Mouse (Mus musculus): ENCODE data around the gene Vamp2. TPM values are rescaled to one million over a fixed set of nuclear protein-coding genes. Genes with fewer than 3 reads are reported as not detected.

Vamp2 gene
- polyA plus RNA-seq, 1 experiment from 2014 or later, result 107 TPM

DNA sequence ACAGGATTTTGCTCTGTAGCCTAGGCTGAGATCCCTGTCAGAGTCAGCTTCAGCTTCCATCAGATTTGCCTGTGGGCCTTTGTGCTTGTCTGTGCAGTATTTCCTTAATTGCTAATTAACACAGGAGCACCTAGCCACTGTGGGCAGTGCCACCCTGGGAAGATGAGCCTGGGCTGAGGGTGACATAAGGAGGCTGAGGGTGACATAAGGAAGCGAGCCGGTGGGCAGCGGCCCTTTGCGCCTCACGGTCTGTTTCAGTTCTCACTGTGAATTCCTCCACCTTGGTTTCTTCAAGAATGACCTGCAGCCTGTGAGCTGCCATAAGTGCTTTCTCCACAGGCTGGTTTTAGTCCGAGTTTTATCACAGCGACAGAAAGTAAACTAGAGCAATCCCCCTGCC is 6.7 kb upstream of the Vamp2 start:
- Histone ChIP-seq H3K4me2 (replicated peaks; ENCODE audit: low read depth, low read length) (no peak overlapping the region), H3K9ac (replicated peaks; ENCODE audit: low read depth, low read length) (no peak overlapping the region)
- WGBS, result 82% methylated on average over 7 of the region's 7 CpGs

DNA sequence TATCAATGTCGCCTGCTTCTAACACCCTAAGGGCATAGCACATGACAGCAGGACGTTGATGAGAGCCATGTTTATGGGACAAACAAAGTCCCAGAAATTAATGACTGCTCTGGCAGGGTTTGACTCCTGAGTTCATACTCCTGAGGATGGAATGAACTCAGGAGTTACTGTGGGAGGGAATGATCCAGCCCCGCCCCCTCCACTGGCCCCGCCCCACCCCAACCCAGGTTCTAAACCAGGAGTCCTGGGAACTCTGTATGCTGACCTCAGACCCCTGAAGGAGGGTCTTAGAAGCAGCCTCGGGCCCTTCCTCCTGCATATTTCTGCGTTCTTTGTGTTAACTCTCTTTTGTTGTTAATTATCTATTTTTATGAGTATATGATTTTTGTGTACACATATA is 2.7 kb upstream of the Vamp2 start:
- Histone ChIP-seq H3K27me3 (ENCODE audit: control insufficient read depth, insufficient read depth, low read length) (no peaks in the 10 kb centered on the region), H3K4me3 (ENCODE audit: low read depth, low read length) (no peak overlapping the region), H3K9me3 (ENCODE audit: control insufficient read depth, low read depth, low read length) (no peaks in the 10 kb centered on the region), H3K36me3 (ENCODE audit: control insufficient read depth, insufficient read depth, low read length) (peaks cover 7% of the 10 kb centered on the region), H3K4me1 (ENCODE audit: control insufficient read depth, insufficient read depth, low read length) (peaks cover 29% of the 10 kb centered on the region), H3K27ac (ENCODE audit: low read length) (no peak overlapping the region; the same call in 1 of the 2 replicates), H3K4me2 (replicated peaks; ENCODE audit: low read depth, low read length) (no peak overlapping the region), H3K9ac (replicated peaks; ENCODE audit: low read depth, low read length) (no peak overlapping the region)
- ATAC-seq (ENCODE audit: insufficient number of reproducible peaks, insufficient read depth, low FRiP score, low read depth), result no peak
- WGBS, result 57% methylated on average over 6 of the region's 6 CpGs

More for the DNA sequence above, 6.7 kb upstream of the Vamp2 start:
- Histone ChIP-seq H3K27ac (ENCODE audit: low read length) (no peak overlapping the region), H3K4me3 (ENCODE audit: low read depth, low read length) (no peak overlapping the region), H3K36me3 (ENCODE audit: control insufficient read depth, insufficient read depth, low read length) (no peaks in the 10 kb centered on the region), H3K9me3 (ENCODE audit: control insufficient read depth, low read depth, low read length) (no peaks in the 10 kb centered on the region), H3K27me3 (ENCODE audit: control insufficient read depth, insufficient read depth, low read length) (no peaks in the 10 kb centered on the region), H3K4me1 (ENCODE audit: control insufficient read depth, insufficient read depth, low read length) (0 out of 2 replicates have a peak, but pooled peaks cover 3% of the 10 kb centered on the region)
- no peak for ATAC-seq (ENCODE audit: insufficient number of reproducible peaks, insufficient read depth, low FRiP score, low read depth)

DNA sequence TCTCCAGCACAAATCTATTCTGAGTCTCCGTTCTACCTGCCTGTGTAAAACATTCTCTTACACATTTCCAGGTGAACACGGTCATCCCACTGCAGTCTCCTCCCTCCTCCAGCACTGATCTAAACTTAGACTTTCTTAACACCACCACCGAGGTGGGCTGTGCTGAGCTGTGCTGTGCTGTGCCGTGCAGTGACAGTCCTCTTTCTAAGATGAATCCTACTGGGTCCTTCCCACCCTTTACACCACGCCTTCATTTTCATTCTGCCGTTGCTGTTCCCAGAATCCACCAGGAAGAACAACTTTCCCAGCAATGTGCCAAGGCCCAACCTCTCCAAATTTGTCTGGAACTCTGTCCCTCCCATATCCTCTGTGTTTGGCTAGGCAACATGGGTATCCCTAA is 1.9 kb upstream of the Vamp2 start:
- WGBS, result 36% methylated on average over 6 of the region's 6 CpGs
- H3K36me3 ChIP-seq (ENCODE audit: control insufficient read depth, insufficient read depth, low read length), result peaks cover 12% of the 10 kb centered on the region
- no peak for ATAC-seq (ENCODE audit: insufficient number of reproducible peaks, insufficient read depth, low FRiP score, low read depth)
- H3K4me2 ChIP-seq (replicated peaks; ENCODE audit: low read depth, low read length), result no peak overlapping the region
- no peaks in the 10 kb centered on the region for H3K27me3 ChIP-seq (ENCODE audit: control insufficient read depth, insufficient read depth, low read length)
- H3K27ac ChIP-seq (ENCODE audit: low read length), result peak overlapping the region; percentile 91
- H3K9me3 ChIP-seq (ENCODE audit: control insufficient read depth, low read depth, low read length), result no peaks in the 10 kb centered on the region
- no peak overlapping the region for H3K9ac ChIP-seq (replicated peaks; ENCODE audit: low read depth, low read length)
- H3K4me3 ChIP-seq (ENCODE audit: low read depth, low read length), result no peak overlapping the region
- H3K4me1 ChIP-seq (ENCODE audit: control insufficient read depth, insufficient read depth, low read length), result peaks cover 29% of the 10 kb centered on the region

DNA sequence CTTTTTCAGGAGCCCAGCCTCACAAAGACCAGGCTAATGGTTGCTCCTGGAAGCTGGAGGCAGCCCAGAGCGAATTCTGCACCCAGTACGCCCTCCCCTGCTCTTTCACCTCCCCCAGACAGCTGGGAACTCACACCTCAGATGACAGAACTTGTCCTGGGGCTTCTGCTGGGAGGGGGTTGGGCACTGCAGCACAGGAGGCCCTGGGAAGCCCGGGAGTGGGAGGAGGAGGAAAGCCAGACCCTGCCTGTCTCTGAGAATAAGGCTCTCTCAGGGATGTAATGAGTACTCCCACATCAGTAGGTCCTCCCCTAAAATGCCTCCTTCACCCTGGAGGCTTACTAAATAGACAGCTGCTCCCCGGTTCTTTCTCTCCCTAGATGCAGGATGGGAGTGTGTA is 1.2 kb upstream of the Vamp2 start:
- H3K27ac ChIP-seq (ENCODE audit: low read length), result peak overlapping the region; percentile 91
- ATAC-seq (ENCODE audit: insufficient number of reproducible peaks, insufficient read depth, low FRiP score, low read depth), result peak; percentile 59; the same call in 1 of the 2 replicates
- H3K4me1 ChIP-seq (ENCODE audit: control insufficient read depth, insufficient read depth, low read length), result peaks cover 29% of the 10 kb centered on the region
- no peaks in the 10 kb centered on the region for H3K27me3 ChIP-seq (ENCODE audit: control insufficient read depth, insufficient read depth, low read length)
- no peak overlapping the region for H3K9ac ChIP-seq (replicated peaks; ENCODE audit: low read depth, low read length)
- H3K4me3 ChIP-seq (ENCODE audit: low read depth, low read length), result no peak overlapping the region
- H3K4me2 ChIP-seq (replicated peaks; ENCODE audit: low read depth, low read length), result no peak overlapping the region
- peaks cover 19% of the 10 kb centered on the region for H3K36me3 ChIP-seq (ENCODE audit: control insufficient read depth, insufficient read depth, low read length)
- 25% methylated on average over 4 of the region's 4 CpGs for WGBS
- H3K9me3 ChIP-seq (ENCODE audit: control insufficient read depth, low read depth, low read length), result no peaks in the 10 kb centered on the region

DNA sequence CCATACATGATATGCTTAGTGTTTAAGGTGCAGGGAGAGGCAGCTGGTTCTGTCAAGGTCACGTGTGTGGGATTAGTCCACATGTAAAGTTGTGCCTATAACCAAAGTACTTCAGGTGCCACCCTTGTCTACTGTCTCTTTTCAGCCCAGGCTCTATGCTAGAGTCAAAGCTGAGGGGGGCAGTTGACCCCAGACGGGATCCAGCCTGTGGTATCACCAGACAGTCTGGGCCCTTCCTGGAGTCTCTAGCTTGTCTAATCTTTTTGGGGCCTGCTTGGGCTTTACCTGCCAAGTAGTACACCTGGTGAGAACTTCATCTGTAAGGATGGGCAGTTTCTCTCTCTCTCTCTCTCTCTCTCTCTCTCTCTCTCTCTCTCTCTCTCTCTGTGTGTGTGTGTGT is 693 bp upstream of the Vamp2 start:
- WGBS, result 68% methylated on average over 2 of the region's 2 CpGs
- Histone ChIP-seq H3K9me3 (ENCODE audit: control insufficient read depth, low read depth, low read length) (no peaks in the 10 kb centered on the region), H3K27ac (ENCODE audit: low read length) (peak overlapping the region; percentile 91; the same call in 1 of the 2 replicates), H3K4me2 (replicated peaks; ENCODE audit: low read depth, low read length) (peak overlapping the region; percentile 74; the same call in 1 of the 2 replicates), H3K36me3 (ENCODE audit: control insufficient read depth, insufficient read depth, low read length) (peaks cover 23% of the 10 kb centered on the region), H3K4me3 (ENCODE audit: low read depth, low read length) (no peak overlapping the region), H3K9ac (replicated peaks; ENCODE audit: low read depth, low read length) (no peak overlapping the region), H3K4me1 (ENCODE audit: control insufficient read depth, insufficient read depth, low read length) (peaks cover 29% of the 10 kb centered on the region), H3K27me3 (ENCODE audit: control insufficient read depth, insufficient read depth, low read length) (no peaks in the 10 kb centered on the region)
- no peak for ATAC-seq (ENCODE audit: insufficient number of reproducible peaks, insufficient read depth, low FRiP score, low read depth)

DNA sequence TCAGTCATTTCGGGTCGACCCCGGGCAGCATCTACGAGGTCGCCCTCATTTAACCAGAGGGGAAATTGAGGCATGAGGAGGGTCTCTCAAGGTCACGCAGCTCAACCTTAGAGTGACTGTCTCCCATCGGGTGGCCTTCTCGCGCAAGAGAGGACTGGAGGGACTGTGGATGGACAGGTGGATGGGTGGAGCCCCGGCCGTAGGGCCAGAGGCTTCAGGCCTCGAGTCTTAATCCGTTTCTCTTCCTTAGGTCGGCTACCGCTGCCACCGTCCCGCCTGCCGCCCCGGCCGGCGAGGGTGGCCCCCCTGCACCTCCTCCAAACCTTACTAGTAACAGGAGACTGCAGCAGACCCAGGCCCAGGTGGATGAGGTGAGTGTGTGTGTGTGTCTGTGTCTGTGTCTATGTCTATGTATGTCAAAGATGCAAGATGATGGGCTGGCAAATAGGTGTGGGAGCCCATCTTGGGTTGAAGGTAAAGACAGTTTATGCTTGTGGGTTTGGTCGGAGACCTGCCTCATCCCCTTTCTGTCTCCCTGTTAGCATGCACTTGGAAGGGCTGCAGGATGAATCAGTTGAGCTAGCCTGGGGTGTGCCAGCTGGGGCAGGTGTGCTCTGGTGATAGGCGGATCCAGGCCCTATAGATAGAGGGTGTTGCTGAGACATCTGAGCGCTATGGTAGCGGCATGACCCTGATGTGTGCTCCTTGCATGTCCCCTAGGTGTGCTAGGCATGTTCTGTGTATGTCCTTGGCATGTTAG is 746 bp downstream of the Vamp2 start:
- Histone ChIP-seq H3K4me1 (ENCODE audit: control insufficient read depth, insufficient read depth, low read length) (peaks cover 29% of the 10 kb centered on the region), H3K4me2 (replicated peaks; ENCODE audit: low read depth, low read length) (peak overlapping the region; percentile 74), H3K27me3 (ENCODE audit: control insufficient read depth, insufficient read depth, low read length) (no peaks in the 10 kb centered on the region), H3K9ac (replicated peaks; ENCODE audit: low read depth, low read length) (peak overlapping the region; percentile 99), H3K4me3 (ENCODE audit: low read depth, low read length) (peak overlapping the region; percentile 99), H3K9me3 (ENCODE audit: control insufficient read depth, low read depth, low read length) (no peaks in the 10 kb centered on the region), H3K36me3 (ENCODE audit: control insufficient read depth, insufficient read depth, low read length) (peaks cover 24% of the 10 kb centered on the region), H3K27ac (ENCODE audit: low read length) (peak overlapping the region; percentile 91)
- 10% methylated on average over 25 of the region's 25 CpGs for WGBS
- peak; percentile 2; the same call in 1 of the 2 replicates for ATAC-seq (ENCODE audit: insufficient number of reproducible peaks, insufficient read depth, low FRiP score, low read depth)

DNA sequence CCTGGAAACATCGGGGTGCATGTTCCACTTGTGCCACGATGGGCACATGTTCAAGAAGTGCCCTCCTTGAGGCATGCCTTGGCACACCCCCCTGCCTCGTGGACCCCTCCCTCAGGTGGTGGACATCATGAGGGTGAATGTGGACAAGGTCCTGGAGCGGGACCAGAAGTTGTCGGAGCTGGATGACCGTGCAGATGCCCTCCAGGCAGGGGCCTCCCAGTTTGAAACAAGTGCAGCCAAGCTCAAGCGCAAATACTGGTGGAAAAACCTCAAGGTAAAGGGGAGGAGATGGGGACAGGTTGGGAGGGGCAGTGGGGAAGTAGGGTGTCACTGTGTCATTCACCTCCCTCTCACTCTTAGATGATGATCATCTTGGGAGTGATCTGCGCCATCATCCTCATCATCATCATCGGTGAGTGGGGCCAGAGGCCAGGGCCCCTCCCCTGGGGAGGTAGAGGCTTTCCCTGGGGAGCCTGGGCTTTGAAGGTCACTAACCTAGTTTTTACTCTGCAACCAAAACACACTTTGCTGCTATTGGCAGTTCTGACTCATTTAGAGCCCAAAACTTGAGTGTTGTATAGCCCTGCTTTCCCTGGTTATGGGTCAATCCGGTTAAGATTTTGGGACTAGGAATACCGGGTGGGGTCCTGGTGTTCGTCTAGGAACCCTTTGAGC is 1.5 kb downstream of the Vamp2 start:
- 84% methylated on average over 12 of the region's 12 CpGs for WGBS

DNA sequence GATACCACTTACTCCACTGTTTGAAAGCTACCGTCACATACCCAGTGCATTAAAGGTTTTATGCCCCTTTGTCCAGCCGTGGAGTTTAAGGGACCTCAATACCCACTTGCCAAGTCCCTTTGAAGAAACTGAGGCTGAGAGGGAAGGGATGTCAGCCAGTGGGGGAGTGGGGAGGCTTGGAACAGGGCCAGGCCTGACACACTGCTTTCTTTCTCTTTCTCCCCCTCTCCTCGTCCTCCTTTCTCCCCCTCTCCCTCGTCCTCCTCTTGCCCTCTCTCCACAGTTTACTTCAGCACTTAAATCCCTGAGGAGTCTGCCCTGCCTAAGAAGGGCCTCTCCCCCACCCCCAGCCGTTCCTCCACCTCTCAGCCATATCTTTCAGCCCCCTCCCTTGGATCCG is 2.1 kb downstream of the Vamp2 start:
- Histone ChIP-seq H3K27ac (ENCODE audit: low read length) (peak overlapping the region; percentile 22; the same call in 1 of the 2 replicates), H3K36me3 (ENCODE audit: control insufficient read depth, insufficient read depth, low read length) (peaks cover 24% of the 10 kb centered on the region), H3K27me3 (ENCODE audit: control insufficient read depth, insufficient read depth, low read length) (no peaks in the 10 kb centered on the region), H3K4me2 (replicated peaks; ENCODE audit: low read depth, low read length) (peak overlapping the region; percentile 74), H3K4me1 (ENCODE audit: control insufficient read depth, insufficient read depth, low read length) (peaks cover 31% of the 10 kb centered on the region), H3K4me3 (ENCODE audit: low read depth, low read length) (no peak overlapping the region), H3K9me3 (ENCODE audit: control insufficient read depth, low read depth, low read length) (no peaks in the 10 kb centered on the region), H3K9ac (replicated peaks; ENCODE audit: low read depth, low read length) (no peak overlapping the region)
- no peak for ATAC-seq (ENCODE audit: insufficient number of reproducible peaks, insufficient read depth, low FRiP score, low read depth)
- WGBS, result 48% methylated on average over 6 of the region's 6 CpGs

More for the DNA sequence above, 1.5 kb downstream of the Vamp2 start:
- no peak for ATAC-seq (ENCODE audit: insufficient number of reproducible peaks, insufficient read depth, low FRiP score, low read depth)
- H3K27ac ChIP-seq (ENCODE audit: low read length), result no peak overlapping the region; the same call in 1 of the 2 replicates
- H3K4me1 ChIP-seq (ENCODE audit: control insufficient read depth, insufficient read depth, low read length), result peaks cover 31% of the 10 kb centered on the region
- no peaks in the 10 kb centered on the region for H3K27me3 ChIP-seq (ENCODE audit: control insufficient read depth, insufficient read depth, low read length)
- peak overlapping the region; percentile 99 for H3K4me3 ChIP-seq (ENCODE audit: low read depth, low read length)
- H3K36me3 ChIP-seq (ENCODE audit: control insufficient read depth, insufficient read depth, low read length), result peaks cover 24% of the 10 kb centered on the region
- H3K9me3 ChIP-seq (ENCODE audit: control insufficient read depth, low read depth, low read length), result no peaks in the 10 kb centered on the region
- peak overlapping the region; percentile 99 for H3K9ac ChIP-seq (replicated peaks; ENCODE audit: low read depth, low read length)
- H3K4me2 ChIP-seq (replicated peaks; ENCODE audit: low read depth, low read length), result peak overlapping the region; percentile 74

All from stomach, embryonic 14.5 days (tissue).